Mouse (Mus musculus): ENCODE measurements around the gene Pde3a. TPM values are rescaled to one million over a fixed set of nuclear protein-coding genes. Genes with fewer than 3 reads are reported as not detected.

Pde3a gene
- total and polyA plus RNA-seq, 2 experiments from 2014 or later, result 1.2 to 4.9 TPM

GRCm38 (mm10) chr6:141543344-141543743, 294.3 kb downstream of the Pde3a start:
- Histone ChIP-seq H3K9ac (no peak overlapping the region), H3K9me3 (ENCODE audit: low read length) (no peaks in the 10 kb centered on the region), H3K4me2 (ENCODE audit: low read depth) (no peak overlapping the region), H3K36me3 (ENCODE audit: insufficient read depth) (no peaks in the 10 kb centered on the region), H3K27ac (ENCODE audit: low read depth, low read length) (no peak overlapping the region), H3K4me1 (ENCODE audit: insufficient read depth) (no peaks in the 10 kb centered on the region), H3K4me3 (ENCODE audit: low read depth, low read length) (no peak overlapping the region), H3K27me3 (ENCODE audit: insufficient read depth, low read length) (no peaks in the 10 kb centered on the region)
- DNase-seq, result no peak
- ATAC-seq, result no peak
- 94% methylated on average over 7 of the region's 7 CpGs for WGBS
- TF ChIP-seq CTCF (IDR thresholded peaks at IDR 0.05; ENCODE audit: low read depth), result no peak
